Mouse (Mus musculus): Measurements from ENCODE around the gene Trpm6. TPM values are rescaled to one million over a fixed set of nuclear protein-coding genes. Genes with fewer than 3 reads are reported as not detected.
A peak's percentile ranks its signal among the peaks of the same experiment; 100 is the strongest.

Gene Trpm6
- total RNA-seq, 2 experiments from 2014 or later = not detected

DNA sequence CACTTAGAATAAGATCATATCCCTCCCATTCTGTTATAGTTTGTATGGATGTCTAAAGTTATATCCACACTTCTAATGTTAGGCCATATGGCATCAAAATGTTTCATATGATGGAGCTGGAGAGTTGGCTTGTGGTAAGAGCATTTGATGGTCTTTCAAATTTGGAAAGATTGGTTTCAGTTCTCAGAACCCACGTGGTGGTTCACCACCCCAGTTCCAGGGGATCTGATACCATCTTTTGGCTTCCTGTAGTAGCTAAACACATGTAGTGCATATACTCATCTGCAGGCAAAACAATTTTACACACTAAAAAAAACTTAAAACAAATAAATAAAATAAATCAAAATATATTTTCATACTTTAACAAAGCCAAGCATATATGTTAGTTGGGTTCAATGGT, 21.3 kb downstream of the Trpm6 start:
- no peak for DNase-seq (ENCODE audit: low spot score in 2 of 2)

DNA sequence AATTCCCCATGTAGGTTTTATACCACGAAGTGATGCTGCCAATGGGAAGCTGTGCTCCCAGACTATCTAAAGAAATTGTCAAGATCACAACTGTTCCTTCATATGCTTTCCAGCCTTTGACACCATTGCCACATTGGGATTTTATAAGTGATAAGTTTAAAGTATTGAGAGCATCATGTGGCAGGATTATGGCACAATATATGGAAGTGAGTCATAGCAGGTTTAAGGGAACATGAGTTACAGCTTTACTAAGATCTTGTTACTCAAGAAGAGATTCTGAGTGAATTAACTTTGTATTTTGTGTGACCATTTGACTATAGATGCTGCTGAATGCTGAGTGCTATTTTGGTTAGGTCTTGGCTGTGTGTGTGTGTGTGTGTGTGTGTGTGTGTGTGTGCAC, 21.8 kb downstream of the Trpm6 start:
- DNase-seq (ENCODE audit: low spot score in 2 of 2) = no peak

DNA sequence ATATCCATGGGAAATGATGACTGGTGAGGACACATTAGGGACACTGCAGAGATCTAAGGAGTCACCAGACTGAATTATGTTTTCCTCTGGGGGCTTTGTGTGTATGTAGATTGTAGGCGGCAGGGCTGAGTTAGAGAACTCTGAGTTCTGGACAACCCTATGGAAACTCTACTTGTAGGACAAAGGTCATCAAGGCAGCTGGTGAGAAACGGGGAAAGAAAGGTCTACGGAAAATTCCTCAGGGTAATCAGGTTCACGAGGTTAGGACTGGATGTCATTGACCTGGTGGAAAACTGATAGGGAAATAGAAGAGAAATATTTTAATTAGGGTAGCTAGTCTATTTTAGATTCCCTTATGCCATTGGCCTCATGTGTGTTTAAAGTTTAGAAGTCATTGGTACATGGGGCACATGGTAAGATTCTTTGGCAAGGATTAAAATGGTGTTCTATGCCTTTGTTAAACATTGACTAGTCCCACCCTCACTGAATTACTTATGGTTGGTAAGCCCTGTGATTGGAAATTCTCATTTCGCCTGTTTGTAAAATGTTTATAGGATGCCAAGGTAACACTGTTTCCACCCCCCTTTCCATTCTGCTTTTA, 23.2 kb downstream of the Trpm6 start:
- DNase-seq (ENCODE audit: low spot score in 2 of 2) = no peak

DNA sequence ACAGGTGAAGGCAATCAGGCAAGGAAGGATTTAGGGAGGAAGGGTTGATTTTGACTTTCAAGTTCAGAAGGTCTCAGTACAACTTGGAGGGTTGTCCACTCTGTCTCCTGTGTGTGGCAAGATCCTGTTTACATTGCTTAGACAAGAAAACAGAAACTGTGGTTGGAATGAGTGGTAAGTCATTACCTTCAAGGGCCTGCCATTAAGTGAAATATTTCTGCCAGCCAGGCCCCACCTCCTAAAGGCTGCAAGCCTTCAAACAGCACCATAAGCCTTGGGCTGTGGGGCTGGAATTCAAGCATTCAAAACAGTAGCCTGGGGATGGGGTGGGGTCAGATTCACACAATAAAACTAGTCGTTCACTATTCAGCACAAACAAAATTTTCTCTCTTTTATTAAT, 24.3 kb downstream of the Trpm6 start:
- no peak for DNase-seq (ENCODE audit: low spot score in 2 of 2)

DNA sequence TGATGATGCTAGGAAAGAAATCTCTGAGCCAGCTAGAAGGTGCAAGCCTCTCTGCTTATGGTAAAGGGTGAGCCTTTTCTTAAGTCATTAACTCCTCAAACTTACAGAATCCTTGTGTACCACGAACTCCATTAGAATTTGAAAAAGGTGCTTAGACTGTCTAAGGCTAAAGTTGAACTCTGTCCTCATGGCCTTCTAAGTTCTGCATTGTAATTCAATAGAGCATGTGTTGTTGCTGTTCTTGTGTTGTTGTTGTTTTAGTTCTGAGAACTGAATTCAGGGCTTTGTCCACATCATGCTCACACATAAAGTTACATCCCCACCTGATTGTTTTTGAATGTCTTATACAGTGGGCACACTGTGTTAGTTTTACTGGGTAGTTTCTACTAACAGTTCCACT, 49.9 kb downstream of the Trpm6 start:
- no peak for DNase-seq (ENCODE audit: low spot score in 2 of 2)

DNA sequence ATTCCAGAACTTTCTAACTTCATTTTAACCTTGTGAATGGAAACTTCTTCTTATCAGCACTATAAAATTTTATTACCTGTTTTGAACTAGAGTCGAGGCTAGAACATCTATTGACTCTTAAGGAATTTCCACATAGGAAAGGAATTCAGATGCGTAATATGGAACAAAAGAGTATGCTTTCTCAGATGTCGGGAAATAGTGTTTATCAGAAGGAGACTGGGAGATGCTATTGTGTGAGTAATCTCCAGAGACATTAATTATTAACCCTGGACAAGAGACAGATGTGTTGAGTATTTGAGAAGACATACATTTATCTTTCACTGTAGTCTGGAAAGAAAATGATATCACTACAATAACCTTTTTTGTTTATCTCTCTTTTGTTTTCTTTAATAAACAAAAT, 61.5 kb downstream of the Trpm6 start:
- no peak for DNase-seq (ENCODE audit: low spot score in 2 of 2)

- no peak for DNase-seq (ENCODE audit: low spot score in 2 of 2)
Measured at GRCm38 (mm10) chr19:18815170-18815569, 65.4 kb downstream of the Trpm6 start.

DNA sequence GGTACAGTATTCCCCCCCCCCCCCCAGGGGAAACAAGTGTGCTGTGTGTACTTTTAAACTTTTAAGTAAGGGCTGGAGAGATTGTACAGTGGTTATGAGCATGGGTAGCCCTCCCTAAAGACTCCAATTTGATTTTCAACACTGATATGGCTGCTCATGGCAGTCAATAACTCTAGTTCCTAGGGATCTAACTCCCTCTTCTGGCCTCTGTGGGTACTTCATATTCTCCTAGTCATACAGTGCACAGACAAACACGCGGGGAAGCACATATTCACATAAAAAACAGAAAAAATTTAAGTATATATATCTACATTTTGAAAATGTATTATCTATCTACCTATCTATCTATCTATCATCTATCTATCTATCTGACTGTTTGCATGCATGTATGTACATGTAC, 67.6 kb downstream of the Trpm6 start:
- DNase-seq (ENCODE audit: low spot score in 2 of 2) = no peak

- DNase-seq (ENCODE audit: low spot score in 2 of 2) = no peak
Measured at GRCm38 (mm10) chr19:18828601-18829000, 78.8 kb downstream of the Trpm6 start.

DNA sequence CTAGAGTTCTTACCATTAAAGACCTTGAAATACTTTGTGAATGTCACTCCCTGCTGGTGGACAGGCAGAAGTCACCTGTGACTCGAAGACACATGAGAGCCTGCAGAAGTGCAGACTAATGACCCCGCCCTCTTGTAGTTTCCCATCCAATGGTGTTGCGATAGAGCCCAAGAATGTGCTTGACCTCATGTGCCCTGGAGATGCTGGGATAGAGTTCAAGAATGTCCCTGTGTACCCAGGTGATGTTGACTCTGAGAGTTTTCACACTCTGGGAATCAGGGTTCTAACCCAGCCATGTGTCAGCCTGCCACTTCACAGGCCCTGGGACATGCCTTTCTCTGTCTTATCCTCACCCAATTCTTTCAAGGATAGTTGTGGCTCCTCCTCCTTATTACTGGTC, 81.4 kb downstream of the Trpm6 start:
- no peak for DNase-seq (ENCODE audit: low spot score in 2 of 2)

DNA sequence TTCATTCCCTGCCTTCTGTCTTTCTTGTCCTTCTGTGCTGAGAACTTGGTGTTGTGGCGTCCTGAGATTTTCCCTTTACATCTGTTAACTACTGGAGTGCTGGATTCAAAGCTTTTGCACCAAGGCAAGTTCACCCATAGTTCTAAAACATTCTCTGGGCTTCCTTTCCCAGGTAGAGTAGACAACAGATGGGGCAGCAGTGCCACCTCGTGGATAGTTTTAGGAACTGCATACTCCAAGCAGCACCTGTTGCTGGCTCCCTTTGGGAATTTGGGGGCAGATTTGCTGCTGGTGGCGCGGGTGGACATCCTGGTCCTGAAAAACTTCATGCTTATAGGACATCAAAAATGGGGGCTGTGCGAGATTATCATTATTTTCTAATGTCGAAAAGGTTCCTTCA, 85.2 kb downstream of the Trpm6 start:
- peak; percentile 59 to 62 for DNase-seq (ENCODE audit: low spot score in 2 of 2)

- no peak for DNase-seq (ENCODE audit: low spot score in 2 of 2)
Measured at GRCm38 (mm10) chr19:18841789-18842562, 92.2 kb downstream of the Trpm6 start.

GRCm38 (mm10) chr19:18842626-18843025, 92.8 kb downstream of the Trpm6 start:
- no peak for DNase-seq (ENCODE audit: low spot score in 2 of 2)

DNA sequence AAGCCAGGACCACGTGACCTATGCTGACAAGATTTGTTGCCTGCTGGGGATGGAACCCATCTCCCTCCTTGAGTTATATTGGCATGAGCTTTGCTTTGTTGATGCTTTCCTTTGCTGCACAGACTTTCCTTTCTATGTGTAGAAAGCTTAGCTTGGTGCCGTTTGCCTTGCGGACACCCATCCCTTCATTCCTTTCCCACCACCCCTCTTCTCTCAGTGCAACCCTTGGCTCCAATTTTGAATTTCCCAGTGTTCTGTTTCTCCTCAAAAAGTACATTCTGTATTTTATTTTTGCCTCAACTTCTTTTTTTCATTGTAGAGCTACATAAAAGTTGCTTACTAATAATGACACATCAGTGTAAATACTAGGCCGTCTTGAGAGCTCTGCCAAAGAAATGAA, 96.6 kb downstream of the Trpm6 start:
- no peak for DNase-seq (ENCODE audit: low spot score in 2 of 2)

DNA sequence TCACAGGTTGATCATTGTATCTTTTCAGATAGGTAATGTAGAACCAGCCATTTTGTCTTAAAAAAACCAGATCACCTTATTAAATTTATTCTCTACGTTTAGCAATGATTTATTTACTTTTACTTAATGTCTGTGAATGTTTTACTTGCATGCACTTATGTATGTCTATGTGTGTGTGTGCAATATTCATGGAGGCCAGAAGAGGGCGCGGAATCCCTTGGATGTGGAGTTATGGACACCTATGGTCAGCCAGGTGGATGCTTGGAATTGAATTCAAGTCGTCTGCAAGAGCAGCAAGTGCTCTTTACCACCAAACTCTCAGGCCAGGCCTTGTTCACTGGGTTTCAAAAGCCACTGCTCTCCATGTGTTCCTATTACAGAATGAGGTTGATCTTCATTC, 118.5 kb downstream of the Trpm6 start:
- DNase-seq (ENCODE audit: low spot score in 2 of 2) = no peak

DNA sequence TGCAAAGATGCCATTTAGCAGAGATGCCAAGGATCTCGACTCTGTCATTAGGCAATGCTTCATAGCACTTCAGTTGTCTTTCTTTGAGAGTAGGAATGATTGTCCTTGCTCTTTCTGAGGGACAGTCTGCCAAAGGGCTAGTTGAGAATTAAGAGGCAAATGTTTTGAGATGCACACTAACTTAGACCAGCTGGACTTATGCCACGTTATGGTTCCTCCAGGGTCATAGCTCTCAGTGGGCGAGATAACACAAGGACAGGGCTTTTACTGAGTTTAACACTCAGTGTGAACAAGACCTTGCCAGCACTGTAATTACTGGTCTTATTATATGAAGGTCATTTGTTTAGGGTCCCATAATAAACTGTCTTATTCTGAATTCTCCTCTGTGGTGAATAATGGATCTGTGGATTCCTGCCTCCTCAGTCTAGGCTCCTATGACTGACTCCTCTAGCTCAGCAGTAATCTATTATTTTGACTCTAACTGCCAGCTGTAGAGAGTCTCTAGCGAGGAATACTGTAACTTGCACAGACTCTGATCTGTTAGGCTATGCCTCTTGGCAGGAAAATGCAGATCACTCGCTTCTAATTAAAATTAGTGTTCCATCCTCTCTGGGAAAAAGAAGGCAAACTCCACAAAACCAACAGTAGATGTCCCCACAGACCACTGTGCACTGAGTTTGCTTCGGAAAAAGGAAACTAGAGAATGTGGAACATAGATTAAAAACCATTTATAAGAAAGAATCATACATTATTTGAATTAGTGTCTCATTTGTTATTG, 123.2 kb downstream of the Trpm6 start:
- no peak for DNase-seq (ENCODE audit: low spot score in 2 of 2)

- no peak for DNase-seq (ENCODE audit: low spot score in 2 of 2)
Measured at GRCm38 (mm10) chr19:18873709-18874644, 124.2 kb downstream of the Trpm6 start.

DNA sequence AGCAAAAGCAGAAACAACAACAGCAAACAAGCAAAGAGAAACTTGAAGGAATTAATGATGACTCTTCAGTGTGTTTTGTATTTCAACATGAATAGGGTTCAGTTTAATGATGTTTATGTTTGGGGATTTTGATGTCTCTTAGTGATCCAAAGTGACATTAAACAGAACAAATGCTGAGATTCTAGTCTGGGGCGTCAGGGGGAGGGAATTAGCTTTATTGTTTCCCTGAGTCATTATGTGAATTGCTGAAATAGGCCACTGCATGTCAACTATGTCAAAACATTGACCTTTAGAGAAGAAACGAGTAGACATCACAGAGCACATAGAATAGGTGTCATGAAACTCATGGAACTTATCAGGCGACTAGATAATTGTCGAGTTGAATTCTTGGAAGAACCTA, 129.5 kb downstream of the Trpm6 start:
- no peak for DNase-seq (ENCODE audit: low spot score in 2 of 2)

- DNase-seq (ENCODE audit: low spot score in 2 of 2) = no peak
Measured at GRCm38 (mm10) chr19:18881162-18881561, 131.4 kb downstream of the Trpm6 start.

DNA sequence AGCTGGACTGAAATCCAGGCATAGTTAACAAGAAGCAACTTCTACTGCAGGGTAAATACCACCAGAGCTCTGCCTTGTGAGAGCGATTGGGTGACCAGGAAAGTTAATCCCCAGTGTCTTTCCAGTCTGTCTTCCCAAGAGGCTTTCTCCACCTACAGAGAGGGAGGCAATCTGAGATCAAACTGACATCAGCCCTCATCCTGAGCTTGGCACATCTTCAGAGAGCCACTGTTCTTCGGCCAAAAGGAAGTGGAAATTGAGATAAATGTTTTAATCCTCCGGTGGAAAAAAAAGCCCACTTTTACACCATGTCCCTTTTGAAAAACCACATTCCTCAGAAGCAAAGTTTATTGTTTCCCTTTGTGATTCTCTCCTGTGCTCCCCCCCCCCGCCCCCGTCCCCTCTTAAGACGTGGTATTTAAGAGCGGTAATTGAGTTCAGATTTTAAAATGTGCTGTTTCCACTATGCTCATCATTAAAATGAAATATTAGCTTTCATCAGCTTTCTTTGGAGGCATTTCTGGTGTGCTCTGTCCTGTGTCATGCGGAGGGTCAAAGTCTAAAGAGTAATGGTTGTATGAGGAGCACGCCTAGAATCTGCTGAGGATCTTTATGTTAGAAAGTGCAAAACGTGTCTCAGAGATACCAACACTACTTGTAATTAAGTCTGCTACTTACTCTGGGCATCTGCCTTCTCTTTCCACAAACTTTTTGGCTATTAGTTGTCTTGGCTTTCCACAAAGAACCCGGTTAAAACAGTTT, 138.0 kb downstream of the Trpm6 start:
- DNase-seq (ENCODE audit: low spot score in 2 of 2) = no peak
